16 mouse cellular contexts compared by ENCODE assay signal in genomic region chr13:94118091-94118490, GRCm38 (mm10).
A peak's percentile ranks its signal among the peaks of the same experiment; 100 is the strongest.
DNase-seq lines count a peak whose midpoint lies in the region; ATAC-seq and TF ChIP-seq lines count a peak whose summit lies in the region.
"Had no signal": no experiment of that assay in that cellular context is flagged by ENCODE, and none has a peak within 500 bp of the region (broad histone marks: within the 10 kb centered on the region; RNA-seq: fewer than 3 reads in every experiment).

No protein-coding gene starts in this region.

- H3K27ac ChIP-seq in gastrocnemius, adult 2 months, result no peak overlapping the region
- H3K27ac ChIP-seq in left cerebral cortex, adult 2 months, result no peak overlapping the region
- no peak overlapping the region for H3K27ac ChIP-seq in testis, adult 2 months (ENCODE audit: control insufficient read depth, insufficient read depth, low read depth, low read length)
- H3K27ac ChIP-seq: neural tube, embryonic 15.5 days had no signal

- ATAC-seq in activated CD4-positive, CD25-positive, alpha-beta regulatory T cell, adult 4 months, result no peak
- ATAC-seq: forebrain, embryonic 14.5 days had no signal

- H3K36me3 ChIP-seq in testis, adult 2 months (ENCODE audit: control insufficient read depth, insufficient read depth, low read length), result no peaks in the 10 kb centered on the region
- H3K36me3 ChIP-seq: G1E; neural tube, embryonic 15.5 days had no signal

- intact Hi-C loops in gastrocnemius, adult 2 months (cut with DNase I), result no loop called here
- intact Hi-C loops in left cerebral cortex, adult 2 months (cut with DNase I), result loop anchor here (5.0 kb wide), 2 partner anchors 54 to 226 kb away; no protein-coding TSS in a partner anchor

- DNase-seq in gastrocnemius, adult 2 months, result no peak
- no peak for DNase-seq in gastrocnemius, postnatal 4 days (ENCODE audit: low spot score in 2 of 2)
- DNase-seq in left cerebral cortex, adult 2 months (ENCODE audit: extremely low spot score in 1 of 2, low spot score in 2 of 2), result no peak
- DNase-seq in left cerebral cortex, adult 18-20 months (ENCODE audit: low spot score in 2 of 2), result no peak
- DNase-seq in testis, postnatal 10 days (ENCODE audit: low spot score), result no peak
- no peak for DNase-seq in thymus, postnatal 0 days (ENCODE audit: low spot score)
- DNase-seq: adrenal gland, postnatal 25 days; cerebellum, postnatal 14 days; gastrocnemius, postnatal 14 days; layer of hippocampus, postnatal 36 days; lung, postnatal 14 days had no signal

- peaks cover 3% of the 10 kb centered on the region for H3K4me1 ChIP-seq in testis, adult 2 months (ENCODE audit: control insufficient read depth, insufficient read depth, low read length)

- no peaks in the 10 kb centered on the region for H3K27me3 ChIP-seq in testis, adult 2 months (ENCODE audit: control insufficient read depth, insufficient read depth, low read length)
- H3K27me3 ChIP-seq: neural tube, embryonic 15.5 days had no signal

- TF ChIP-seq POLR2A in testis, adult 2 months (IDR thresholded peaks at IDR 0.05; ENCODE audit: control insufficient read depth, low read depth, low read length), result no peak

- peak; percentile 42 for TF ChIP-seq CTCF in gastrocnemius, adult 2 months (IDR thresholded peaks at IDR 0.05)
- peak; percentile 31 for TF ChIP-seq CTCF in left cerebral cortex, adult 2 months (IDR thresholded peaks at IDR 0.05)
- peak; percentile 44; the same call in 1 of the 2 replicates for TF ChIP-seq CTCF in testis, adult 2 months (IDR thresholded peaks at IDR 0.05; ENCODE audit: control insufficient read depth, insufficient read depth, insufficient replicate concordance, low read depth, low read length)

- no peak overlapping the region for H3K4me3 ChIP-seq in gastrocnemius, adult 2 months
- no peak overlapping the region for H3K4me3 ChIP-seq in left cerebral cortex, adult 2 months
- no peak overlapping the region for H3K4me3 ChIP-seq in testis, adult 2 months (ENCODE audit: control insufficient read depth, low read depth, low read length)
- H3K4me3 ChIP-seq: neural tube, embryonic 15.5 days had no signal
